Mouse (Mus musculus) ES-E14 (cell line): ENCODE results near the gene Bola1. TPM values are rescaled to one million over a fixed set of nuclear protein-coding genes. Genes with fewer than 3 reads are reported as not detected.

Experiments used
- DNase-seq: peaks from one replicate; pipeline ENCODE4 v3.0.0-alpha.2; 2013; ENCODE audit warnings: low read depth, low spot score
- H3K27ac ChIP-seq: 2 replicates; pipeline ENCODE4 v1.5.1; 2012; ENCODE audit warnings: low read depth, mild to moderate bottlenecking, low read length, moderate library complexity, mixed read lengths; ENCODE audit not compliant: poor library complexity, insufficient read depth, severe bottlenecking
- H3K36me3 ChIP-seq: 2 replicates; pipeline ENCODE4 v1.6.1; 2012; ENCODE audit warnings: mild to moderate bottlenecking, low read length, moderate library complexity, mixed read lengths; ENCODE audit not compliant: control insufficient read depth, poor library complexity, insufficient read depth, severe bottlenecking
- H3K4me1 ChIP-seq, 2 experiments: fragments of 150-350 bp in 1 of 2; sonication (generic) in 1 of 2; 2 replicates each; pipeline ENCODE4 v1.6.1; 2012; ENCODE audit warnings: low read length in 2 of 2, mild to moderate bottlenecking in 1 of 2, mixed read lengths in 1 of 2; ENCODE audit not compliant: control insufficient read depth in 2 of 2, insufficient read depth in 2 of 2, poor library complexity in 1 of 2
- H3K4me3 ChIP-seq, 2 experiments: fragments of 150-350 bp in 1 of 2; sonication (generic) in 1 of 2; 2 replicates each; pipeline ENCODE4 v1.5.1; 2012; ENCODE audit warnings: low read length in 2 of 2, low read depth in 1 of 2, mild to moderate bottlenecking in 1 of 2, mixed read lengths in 1 of 2; ENCODE audit not compliant: insufficient read depth in 1 of 2, poor library complexity in 1 of 2, severe bottlenecking in 1 of 2
- H3K9ac ChIP-seq: 2 replicates; pipeline ENCODE4 v1.6.1; 2012; ENCODE audit warnings: low read depth, mild to moderate bottlenecking, low read length, mixed read lengths; ENCODE audit not compliant: poor library complexity, insufficient read depth, severe bottlenecking
- H3K9me3 ChIP-seq: fragments of 150-350 bp; sonication (generic); 2 replicates; pipeline ENCODE4 v1.6.1; 2012; ENCODE audit warnings: low read depth, mild to moderate bottlenecking, low read length; ENCODE audit not compliant: control insufficient read depth, insufficient read depth
- CHD2 ChIP-seq: IDR thresholded peaks from 2 replicates; pipeline ENCODE4 v1.6.1; 2014; ENCODE audit warnings: mild to moderate bottlenecking, low read depth, low read length, inconsistent platforms
- HCFC1 ChIP-seq: IDR thresholded peaks from 2 replicates; pipeline ENCODE4 v1.6.1; 2012; ENCODE audit warnings: low read length, inconsistent platforms, borderline replicate concordance; ENCODE audit not compliant: insufficient read depth
- MAFK ChIP-seq: IDR thresholded peaks from 2 replicates; pipeline ENCODE4 v1.6.1; 2014; ENCODE audit warnings: mild to moderate bottlenecking, low read depth, low read length, inconsistent platforms; ENCODE audit not compliant: insufficient read depth
- ZC3H11A ChIP-seq: IDR thresholded peaks from 2 replicates; pipeline ENCODE4 v1.6.1; 2012; ENCODE audit warnings: low read depth, mild to moderate bottlenecking, inconsistent platforms, low read length, borderline replicate concordance
- ZNF384 ChIP-seq: IDR thresholded peaks from 2 replicates; pipeline ENCODE4 v1.6.1; 2012; ENCODE audit warnings: low read depth, low read length, inconsistent platforms
- in situ Hi-C, 2 experiments: fragments of 600-800 bp; cut with MboI; formaldehyde crosslinking; loops; one replicate each; pipeline ENCODE4 v1.15.1; 2025; ENCODE audit warnings: low sequenced_read_pairs in 2 of 2, inconsistent platforms in 1 of 2; ENCODE audit not compliant: unreplicated experiment in 2 of 2
- total RNA-seq: library from RNA; depleted of rRNA; stranded (reverse); fragments of 300-350 nt; gene quantifications from 2 replicates; pipeline ENCODE4 v1.2.3, GENCODE M21; 2012

The Bola1 gene
- total RNA-seq, 1 experiment: 76.4 TPM

DNA sequence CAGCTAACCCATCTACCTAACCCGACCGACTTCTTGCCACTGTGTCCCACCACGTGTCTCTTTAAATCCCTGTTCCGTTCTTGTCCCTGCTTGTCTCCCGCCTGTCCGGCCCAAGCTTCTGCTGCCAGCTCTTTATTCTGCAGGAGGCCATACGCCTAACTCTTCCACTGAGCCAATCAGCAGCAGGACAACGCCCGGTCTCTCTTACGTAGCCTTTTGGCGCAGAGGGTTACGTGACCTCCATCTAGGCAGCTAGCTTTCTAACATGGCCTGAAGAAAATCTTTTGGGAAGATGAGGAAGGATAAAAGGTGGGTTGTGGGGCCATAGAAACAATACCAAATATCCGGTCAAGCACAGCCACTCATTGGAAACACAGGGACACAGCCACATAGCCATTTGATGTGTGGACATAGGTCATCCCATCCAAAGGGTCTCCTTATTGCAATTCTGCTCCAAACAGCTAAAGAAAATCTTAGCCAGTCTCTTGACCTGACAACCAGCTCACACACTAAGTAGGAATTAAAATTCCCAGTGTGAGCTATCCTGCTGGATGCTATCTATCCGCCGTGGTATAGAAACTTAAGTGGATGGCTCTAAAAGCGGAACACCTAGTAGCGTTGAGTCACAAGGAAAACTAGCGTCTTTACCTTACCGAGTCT, 42.8 kb upstream of the Bola1 start:
- no peak for DNase-seq
- Histone ChIP-seq H3K9ac (peak overlapping the region; percentile 90), H3K27ac (peak overlapping the region; percentile 96), H3K9me3 (no peaks in the 10 kb centered on the region), H3K4me3 (peak overlapping the region; percentile 56 to 74), H3K4me1 (peaks cover 0 to 2% of the 10 kb centered on the region in 2 experiments; a peak in 1 of 4 replicates), H3K36me3 (no peaks in the 10 kb centered on the region)
- in situ Hi-C loops: no loop called here
- no peak for TF ChIP-seq MAFK
- no peak for TF ChIP-seq ZC3H11A
- no peak for TF ChIP-seq ZNF384
- TF ChIP-seq HCFC1: no peak
- TF ChIP-seq CHD2: no peak

- in situ Hi-C loops: no loop called here
- Histone ChIP-seq H3K9me3 (no peaks in the 10 kb centered on the region), H3K4me3 (peak overlapping the region; percentile 56 to 74), H3K9ac (peak overlapping the region; percentile 90), H3K27ac (peak overlapping the region; percentile 96), H3K4me1 (peaks cover 0 to 2% of the 10 kb centered on the region in 2 experiments; a peak in 1 of 4 replicates), H3K36me3 (no peaks in the 10 kb centered on the region)
- TF ChIP-seq HCFC1 (no peak), ZC3H11A (no peak), CHD2 (no peak), ZNF384 (no peak), MAFK (no peak)
- no peak for DNase-seq
These were observed 42.1 kb upstream of the Bola1 start for GRCm38 (mm10) chr3:96261623-96262022.

GRCm38 (mm10) chr3:96260220-96260619, 40.7 kb upstream of the Bola1 start:
- in situ Hi-C loops: no loop called here
- no peak for DNase-seq
- no peaks in the 10 kb centered on the region for H3K9me3 ChIP-seq
- peaks cover 0 to 2% of the 10 kb centered on the region in 2 experiments; a peak in 1 of 4 replicates for H3K4me1 ChIP-seq
- TF ChIP-seq MAFK (no peak), ZNF384 (no peak), CHD2 (no peak), HCFC1 (no peak), ZC3H11A (no peak)
- H3K36me3 ChIP-seq: no peaks in the 10 kb centered on the region
- no peak overlapping the region for H3K27ac ChIP-seq
- no peak overlapping the region for H3K4me3 ChIP-seq
- no peak overlapping the region for H3K9ac ChIP-seq

GRCm38 (mm10) chr3:96257190-96257589, 37.7 kb upstream of the Bola1 start:
- no peak for DNase-seq
- in situ Hi-C loops: no loop called here
- TF ChIP-seq HCFC1 (no peak), ZNF384 (no peak), MAFK (no peak), CHD2 (no peak), ZC3H11A (no peak)

More at GRCm38 (mm10) chr3:96257190-96257589, 37.7 kb upstream of the Bola1 start:
- no peak overlapping the region for H3K27ac ChIP-seq
- no peak overlapping the region for H3K4me3 ChIP-seq
- no peaks in the 10 kb centered on the region for H3K36me3 ChIP-seq
- H3K9me3 ChIP-seq: no peaks in the 10 kb centered on the region
- peaks cover 3 to 4% of the 10 kb centered on the region in 2 experiments; a peak in 1 of 4 replicates for H3K4me1 ChIP-seq
- no peak overlapping the region for H3K9ac ChIP-seq
